Mouse (Mus musculus) olfactory bulb, adult 2 months (tissue): Measurements from ENCODE around the gene Cyp8b1. TPM values are rescaled to one million over a fixed set of nuclear protein-coding genes. Genes with fewer than 3 reads are reported as not detected.

ENCODE experiments used
- H3K27ac ChIP-seq: fragments of 200-500 bp; 2 replicates; pipeline ENCODE4 v1.5.1; 2012; ENCODE audit warnings: low read depth, low read length; ENCODE audit not compliant: insufficient read depth
- H3K4me1 ChIP-seq: fragments of 200-500 bp; 2 replicates; pipeline ENCODE4 v1.6.1; 2012; ENCODE audit warnings: low read length; ENCODE audit not compliant: control insufficient read depth, insufficient read depth
- H3K4me3 ChIP-seq: fragments of 200-500 bp; 2 replicates; pipeline ENCODE4 v1.5.1; 2012; ENCODE audit warnings: mild to moderate bottlenecking, low read depth, low read length, moderate library complexity; ENCODE audit not compliant: insufficient read depth
- CTCF ChIP-seq: fragments of 200-500 bp; IDR thresholded peaks from 2 replicates; pipeline ENCODE4 v1.5.1; 2012; ENCODE audit warnings: low read depth, mild to moderate bottlenecking, low read length, moderate library complexity; ENCODE audit not compliant: insufficient read depth
- POLR2A ChIP-seq: fragments of 200-500 bp; IDR thresholded peaks from 2 replicates; pipeline ENCODE4 v1.6.1; 2012; ENCODE audit warnings: mild to moderate bottlenecking, low read depth, low read length, moderate library complexity; ENCODE audit not compliant: insufficient read depth
- WGBS: fragments of 180-500 bp; shearing (Covaris S2); methylation state at CpG from one replicate; pipeline ENCODE4 v1.1.7; 2018; 5-methylcytosine and 5-hydroxymethylcytosine counted together
- polyA plus RNA-seq: library from polyadenylated mRNA; stranded (reverse); fragments of >200 nt; gene quantifications from 2 replicates; pipeline ENCODE4 v1.2.4, GENCODE M21; 2012; ENCODE audit warnings: low replicate concordance; ENCODE audit not compliant: missing spikeins, insufficient read depth, insufficient read length

Gene Cyp8b1
- polyA plus RNA-seq, result not detected in 2 replicates

DNA sequence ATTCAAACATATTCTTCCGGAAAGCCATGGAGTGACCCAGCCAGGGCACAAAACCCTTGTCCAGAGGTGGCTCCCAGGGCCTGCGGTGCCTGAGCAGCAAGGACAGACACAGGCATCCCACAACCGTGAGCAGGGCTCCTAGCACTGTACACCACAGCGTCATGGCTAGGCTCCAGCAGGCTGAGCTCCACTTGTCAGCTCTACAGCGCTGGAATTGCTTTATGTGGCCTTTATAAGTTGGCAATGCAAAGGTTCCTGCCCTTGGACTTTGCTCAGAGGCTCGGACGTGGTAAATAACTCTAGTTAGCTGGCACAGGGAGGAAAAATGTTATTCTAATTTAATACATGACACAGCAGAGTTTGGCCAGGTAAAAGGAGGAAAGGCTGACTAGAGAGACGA, at the start of gene Cyp8b1:
TSS of gene Cyp8b1 (minus strand) at position 204 of the 400 bp plus-strand sequence.
- Histone ChIP-seq H3K27ac (no peak within 1 kb of the TSS), H3K4me3 (no peak within 1 kb of the TSS), H3K4me1 (peaks cover 9% of the 10 kb centered on the region)
- WGBS, result 76% methylated on average over 8 of the region's 8 CpGs
- no peak for TF ChIP-seq POLR2A
- no peak for TF ChIP-seq CTCF

- WGBS, result 87% methylated on average over 7 of the region's 7 CpGs
- TF ChIP-seq CTCF, result no peak
- TF ChIP-seq POLR2A, result no peak
- peaks cover 7% of the 10 kb centered on the region; the same call in 1 of the 2 replicates for H3K4me1 ChIP-seq
- H3K27ac ChIP-seq, result no peak overlapping the region
- H3K4me3 ChIP-seq, result no peak overlapping the region
Measured at GRCm38 (mm10) chr9:121964941-121965340, 48.8 kb upstream of the Cyp8b1 start.

GRCm38 (mm10) chr9:121959966-121960635, 44.0 kb upstream of the Cyp8b1 start:
- 57% methylated on average over 7 of the region's 7 CpGs for WGBS
- TF ChIP-seq CTCF, result no peak
- Histone ChIP-seq H3K27ac (no peak overlapping the region), H3K4me3 (no peak overlapping the region), H3K4me1 (peaks cover 12% of the 10 kb centered on the region)

DNA sequence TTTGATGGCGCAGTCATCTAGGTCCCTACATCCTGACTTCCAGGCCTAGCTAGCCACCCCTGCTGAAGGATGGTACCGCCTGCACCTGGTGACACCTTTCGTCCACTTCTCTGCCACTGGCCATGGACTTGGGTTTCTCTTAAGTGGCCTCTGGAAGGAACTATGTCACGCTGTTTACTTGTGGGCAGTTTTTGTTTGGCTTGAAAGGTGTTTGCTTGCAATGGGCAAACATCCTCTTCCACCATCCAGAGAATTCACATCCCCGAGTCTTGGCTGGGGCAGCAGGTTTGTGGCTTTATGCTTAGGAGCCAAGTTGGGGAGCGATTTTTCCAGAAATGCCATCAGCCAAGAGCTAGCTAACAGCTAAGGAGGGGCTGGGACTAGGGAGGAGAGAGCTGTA, 36.5 kb upstream of the Cyp8b1 start:
- peak overlapping the region; percentile 42; the same call in 1 of the 2 replicates for H3K27ac ChIP-seq
- WGBS, result 86% methylated on average over 6 of the region's 6 CpGs
- TF ChIP-seq POLR2A (no peak), CTCF (no peak)
- peaks cover 8% of the 10 kb centered on the region for H3K4me1 ChIP-seq
- no peak overlapping the region for H3K4me3 ChIP-seq

DNA sequence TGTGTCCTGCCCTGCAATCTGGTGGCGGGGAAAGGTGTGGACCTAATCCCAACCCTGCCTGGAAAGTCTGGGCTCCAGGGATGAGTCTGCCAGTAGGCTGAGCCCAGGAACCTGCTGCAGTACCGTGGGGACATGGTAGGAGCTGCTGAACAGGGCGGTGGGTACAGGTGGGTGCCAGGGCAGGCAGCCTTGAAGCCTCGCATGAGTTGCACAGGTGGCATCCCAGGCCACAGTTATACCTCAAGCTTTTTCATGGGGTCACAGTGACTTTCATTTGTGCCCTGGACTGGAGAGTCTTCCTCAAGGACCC, 35.0 kb upstream of the Cyp8b1 start:
- WGBS, result 42% methylated on average over 4 of the region's 4 CpGs
- H3K27ac ChIP-seq, result peak overlapping the region; percentile 52
- peak overlapping the region; percentile 28 for H3K4me3 ChIP-seq
- no peak for TF ChIP-seq CTCF
- no peak for TF ChIP-seq POLR2A
- H3K4me1 ChIP-seq, result peaks cover 6% of the 10 kb centered on the region

DNA sequence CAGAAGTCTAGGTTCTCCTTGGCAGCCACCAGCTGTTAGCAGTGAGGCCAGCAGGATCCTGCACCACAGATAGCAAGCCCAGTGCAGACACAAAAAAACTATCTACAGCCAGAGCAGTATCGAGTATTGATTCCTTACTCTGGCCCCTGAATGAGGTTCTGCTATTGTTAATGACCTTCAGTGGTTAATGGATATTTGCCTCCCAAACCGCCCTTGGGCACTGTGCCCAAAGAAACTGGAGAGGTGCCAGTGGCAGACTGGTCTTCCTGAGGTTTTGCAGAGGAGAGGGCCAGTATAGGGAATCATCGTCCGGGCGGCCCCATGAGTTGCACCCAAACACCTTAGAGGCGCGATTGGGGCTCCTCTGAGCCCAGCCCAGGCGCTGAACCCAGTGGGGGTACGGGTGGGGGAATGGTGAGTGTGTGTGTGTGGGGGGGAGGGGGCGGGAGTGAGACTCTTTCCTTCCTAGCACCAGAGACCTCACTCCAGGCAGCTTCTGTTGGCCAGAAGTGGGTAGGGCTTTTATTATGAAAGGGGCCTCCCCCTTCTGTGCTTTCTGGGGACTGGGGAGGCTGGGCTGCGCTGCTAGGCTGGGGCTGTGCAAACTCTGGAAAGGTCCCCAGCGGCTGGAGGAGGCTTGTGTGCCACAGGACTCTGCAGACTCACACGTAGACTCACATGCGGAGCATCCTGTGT, 34.5 kb upstream of the Cyp8b1 start, which contains the start of gene Fam198a:
TSS of gene Fam198a (plus strand) at position 571 of the 696 bp plus-strand sequence.
- Histone ChIP-seq H3K4me1 (peaks cover 6% of the 10 kb centered on the region), H3K4me3 (peak within 1 kb of the TSS; percentile 28), H3K27ac (peak within 1 kb of the TSS; percentile 52)
- TF ChIP-seq CTCF (no peak), POLR2A (no peak)
- WGBS, result 23% methylated on average over 14 of the region's 14 CpGs

DNA sequence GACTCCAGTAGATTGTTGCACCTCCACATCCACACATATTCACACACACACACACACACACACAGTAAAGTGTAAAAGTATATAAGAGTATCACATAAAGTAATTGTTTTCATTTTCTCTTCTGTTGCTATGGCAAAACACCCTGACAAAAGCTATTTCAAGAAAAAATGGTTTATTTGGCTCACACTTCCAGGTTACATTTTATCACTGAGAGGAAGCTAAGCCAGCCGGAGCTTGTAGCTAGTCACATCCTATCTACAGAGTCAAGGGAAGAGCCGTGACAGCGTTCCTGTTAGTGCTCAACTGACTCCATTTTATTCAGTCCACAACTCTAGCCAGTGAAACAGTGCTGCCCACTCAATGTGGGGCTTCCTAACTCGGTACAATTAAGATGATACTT, 32.3 kb upstream of the Cyp8b1 start:
- 69% methylated on average over 4 of the region's 4 CpGs for WGBS
- H3K27ac ChIP-seq, result no peak overlapping the region
- H3K4me1 ChIP-seq, result peaks cover 6% of the 10 kb centered on the region
- TF ChIP-seq CTCF, result no peak
- TF ChIP-seq POLR2A, result no peak
- no peak overlapping the region for H3K4me3 ChIP-seq

- H3K4me3 ChIP-seq, result no peak overlapping the region
- peaks cover 6% of the 10 kb centered on the region for H3K4me1 ChIP-seq
- no peak overlapping the region for H3K27ac ChIP-seq
- WGBS, result 4% methylated on average over 4 of the region's 4 CpGs
- TF ChIP-seq POLR2A (no peak), CTCF (no peak)
Measured at GRCm38 (mm10) chr9:121947784-121948183, 31.7 kb upstream of the Cyp8b1 start.

DNA sequence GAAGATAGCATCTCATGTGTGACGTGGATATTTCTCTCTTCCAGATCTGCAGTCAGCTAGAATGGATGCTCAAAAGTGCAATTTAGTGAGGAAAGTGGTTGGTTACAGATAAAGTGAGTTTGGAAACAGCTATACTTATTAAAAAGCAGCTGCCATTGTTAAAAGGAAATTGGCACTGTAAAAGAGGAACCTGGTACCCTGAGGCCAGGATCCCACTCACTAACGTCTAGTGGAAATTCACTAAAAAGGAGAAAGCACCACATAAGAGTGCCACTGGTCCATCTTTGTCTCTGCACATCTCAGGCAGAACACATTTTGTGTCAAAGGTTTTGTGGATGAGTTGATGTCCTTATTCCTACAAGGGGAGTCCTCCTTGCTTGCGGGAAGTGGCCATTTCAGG, 27.5 kb upstream of the Cyp8b1 start:
- Histone ChIP-seq H3K27ac (no peak overlapping the region), H3K4me3 (no peak overlapping the region), H3K4me1 (no peaks in the 10 kb centered on the region)
- TF ChIP-seq CTCF (no peak), POLR2A (no peak)
- 90% methylated on average over 3 of the region's 3 CpGs for WGBS
